Mouse (Mus musculus): ENCODE data around the gene Fcnb.

Gene Fcnb

DNA sequence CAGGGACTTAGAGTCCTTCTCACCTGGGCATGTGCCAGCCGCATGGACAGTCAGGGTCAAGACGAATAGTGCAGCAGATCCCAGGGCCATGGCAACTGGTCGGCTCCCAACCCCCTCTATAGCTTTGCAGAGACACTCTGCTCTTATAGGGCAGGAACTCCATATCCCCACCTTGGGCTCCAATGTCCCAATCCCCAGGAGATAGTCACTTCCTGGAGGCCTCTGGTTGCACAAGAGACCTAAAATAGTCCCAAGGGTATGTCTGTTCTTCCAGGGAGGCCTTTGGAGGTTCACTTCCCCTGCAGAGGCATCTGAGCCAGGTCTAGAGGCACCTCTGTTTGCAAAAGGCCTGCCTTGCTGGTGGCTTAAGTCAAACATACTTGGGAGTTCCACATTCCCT lies at the start of gene Fcnb:
TSS of gene Fcnb (minus strand) at position 118 of the 400 bp plus-strand sequence.
- no peak for DNase-seq (ENCODE audit: low read depth)

- no peak for DNase-seq (ENCODE audit: low read depth)
These were observed 49.1 kb upstream of the Fcnb start for GRCm38 (mm10) chr2:28133833-28134232.

GRCm38 (mm10) chr2:28132117-28132516 lies 47.4 kb upstream of the Fcnb start:
- no peak for DNase-seq (ENCODE audit: low read depth)

DNA sequence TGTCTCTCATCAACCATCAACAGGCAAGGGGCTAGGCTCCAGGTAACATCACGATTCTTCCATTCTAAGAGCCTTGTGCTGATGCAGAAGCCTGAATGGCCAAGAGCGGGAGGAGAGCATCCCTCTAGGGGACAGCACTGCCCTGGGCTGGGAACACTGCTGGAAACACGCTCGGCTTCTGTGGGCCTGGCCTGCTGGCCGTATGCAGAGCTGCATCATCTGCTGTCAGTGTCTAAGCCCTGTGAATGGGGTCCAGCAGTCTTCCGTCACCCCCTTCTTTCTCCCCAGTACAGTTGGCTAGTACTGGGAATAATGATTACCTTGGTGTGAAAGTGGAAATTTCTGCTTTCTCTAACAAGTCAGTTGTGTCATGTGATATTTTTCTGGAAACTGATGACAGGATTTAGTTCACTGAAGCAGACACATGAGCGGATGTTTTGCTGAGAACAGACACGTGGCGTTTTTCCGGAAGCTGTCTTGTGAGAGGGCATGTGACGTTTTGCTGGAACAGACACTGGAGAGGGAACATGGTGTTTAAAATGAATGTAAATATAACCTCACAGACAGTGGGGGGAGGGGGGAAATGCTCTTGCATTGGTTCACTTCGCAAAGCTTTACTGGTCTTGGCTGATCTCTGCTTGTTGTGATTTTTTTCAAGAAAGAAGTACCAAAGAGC lies 42.2 kb upstream of the Fcnb start:
- no peak for DNase-seq (ENCODE audit: low read depth)

GRCm38 (mm10) chr2:28123910-28124309 lies 39.2 kb upstream of the Fcnb start:
- DNase-seq (ENCODE audit: low read depth) = no peak

- DNase-seq (ENCODE audit: low read depth) = no peak
These were observed 36.6 kb upstream of the Fcnb start for GRCm38 (mm10) chr2:28121309-28121708.

DNA sequence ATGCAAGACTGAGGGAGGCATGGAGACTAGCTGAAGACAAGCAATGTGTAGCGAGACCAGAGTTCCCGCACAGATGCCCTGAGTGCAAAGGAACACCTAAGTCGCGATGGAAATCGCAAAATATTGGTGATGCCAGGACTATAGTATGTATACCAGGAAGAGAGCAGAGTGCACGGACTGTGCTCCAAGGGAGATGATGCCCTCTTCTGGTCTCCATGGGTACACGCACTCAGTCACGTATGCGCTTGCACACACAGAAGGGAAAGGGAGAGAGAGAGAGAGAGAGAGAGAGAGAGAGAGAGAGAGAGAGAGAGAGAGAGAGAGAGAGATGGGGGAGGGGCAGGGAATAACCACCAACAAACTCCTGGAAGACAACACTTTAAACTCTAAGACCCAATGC lies 35.7 kb upstream of the Fcnb start:
- no peak for DNase-seq (ENCODE audit: low read depth)

DNA sequence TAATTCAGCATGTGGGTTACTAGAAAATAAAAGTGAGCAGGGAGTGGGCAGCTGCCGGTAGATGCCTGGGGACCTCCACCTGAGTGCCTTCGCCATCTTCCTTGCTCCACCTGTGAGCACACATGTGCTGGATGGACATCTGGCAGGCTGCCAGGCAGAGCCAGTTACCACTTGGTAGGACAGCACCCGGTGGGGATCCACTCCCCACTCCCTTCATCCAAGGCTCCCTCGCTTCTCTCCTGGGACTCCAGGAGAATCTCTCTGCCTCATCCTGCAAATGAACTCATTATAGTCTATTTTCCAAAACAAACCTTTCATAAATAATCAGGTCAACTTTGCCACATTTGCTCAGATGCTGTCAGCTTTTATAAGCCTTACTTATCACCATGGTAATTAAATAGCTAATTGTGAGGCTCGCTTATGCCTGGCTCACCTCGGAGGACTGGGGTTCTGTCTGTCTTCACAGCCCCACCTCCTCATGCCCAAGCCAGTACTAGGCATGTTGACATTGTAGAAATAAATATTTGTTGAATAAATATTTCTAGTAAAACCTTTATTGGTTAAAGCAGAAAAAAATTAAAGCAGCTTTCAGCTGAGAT lies 33.9 kb upstream of the Fcnb start:
- no peak for DNase-seq (ENCODE audit: low read depth)

- DNase-seq (ENCODE audit: low read depth) = no peak
These were observed 33.0 kb upstream of the Fcnb start for GRCm38 (mm10) chr2:28117490-28118308.

DNA sequence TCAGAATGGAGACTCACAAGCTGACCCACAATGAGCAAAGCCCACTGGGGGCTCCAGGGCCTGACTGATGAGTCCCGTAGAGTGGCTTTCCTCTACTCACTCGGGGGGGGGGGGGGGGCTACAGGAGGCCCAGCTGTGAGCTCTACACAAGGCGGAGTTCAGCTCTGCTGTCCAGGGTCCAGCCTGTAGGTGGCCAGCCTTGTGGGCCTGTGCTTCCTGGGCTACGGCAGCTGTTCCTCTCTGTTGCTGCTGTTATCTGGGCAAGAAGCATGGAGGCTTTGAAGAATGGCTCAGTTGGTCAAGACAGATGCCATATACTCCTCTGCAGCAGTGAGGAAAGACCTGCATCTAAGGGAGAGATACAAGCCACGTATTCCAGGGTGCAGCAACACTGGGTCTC lies 24.1 kb upstream of the Fcnb start:
- DNase-seq (ENCODE audit: low read depth) = no peak

DNA sequence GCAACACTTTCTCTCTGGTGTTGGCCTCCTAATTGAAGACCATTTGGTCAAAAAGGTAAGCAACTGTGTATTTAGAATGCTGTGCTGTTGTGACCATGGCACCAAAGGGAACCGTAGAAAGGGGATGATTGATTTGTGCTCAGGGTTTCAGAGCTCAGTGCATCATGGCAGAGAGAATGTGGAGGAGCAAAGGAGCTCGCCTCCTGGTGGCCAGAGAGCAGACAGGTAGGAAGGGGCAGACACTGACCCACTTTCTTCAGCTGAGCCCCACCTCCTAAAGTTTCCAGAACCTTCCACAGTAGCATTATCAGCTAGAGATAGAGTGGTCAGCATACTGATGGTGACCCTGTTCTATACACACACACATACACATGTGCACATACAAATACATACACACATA lies 21.3 kb upstream of the Fcnb start:
- no peak for DNase-seq (ENCODE audit: low read depth)

DNA sequence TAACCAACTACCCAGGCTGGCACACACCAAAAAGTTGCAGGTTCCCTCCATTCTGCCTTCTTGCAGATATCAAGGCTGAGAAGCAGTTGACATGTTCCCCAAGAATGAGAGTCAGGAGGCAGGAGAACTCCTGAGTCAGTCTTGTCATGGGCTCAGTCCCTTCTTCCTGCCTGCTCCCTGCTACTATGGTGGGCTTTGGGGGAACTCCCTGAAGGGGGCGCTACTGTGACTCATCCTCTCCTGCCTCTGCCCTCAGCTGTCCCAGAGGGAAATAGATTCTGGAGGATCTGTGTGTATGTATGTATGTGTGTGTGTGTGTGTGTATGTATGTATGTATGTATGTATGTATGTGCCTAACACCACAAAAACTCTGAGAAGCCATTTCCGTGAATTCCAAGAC lies 19.0 kb upstream of the Fcnb start:
- no peak for DNase-seq (ENCODE audit: low read depth)

GRCm38 (mm10) chr2:28101892-28102291 lies 17.2 kb upstream of the Fcnb start:
- no peak for DNase-seq (ENCODE audit: low read depth)

DNA sequence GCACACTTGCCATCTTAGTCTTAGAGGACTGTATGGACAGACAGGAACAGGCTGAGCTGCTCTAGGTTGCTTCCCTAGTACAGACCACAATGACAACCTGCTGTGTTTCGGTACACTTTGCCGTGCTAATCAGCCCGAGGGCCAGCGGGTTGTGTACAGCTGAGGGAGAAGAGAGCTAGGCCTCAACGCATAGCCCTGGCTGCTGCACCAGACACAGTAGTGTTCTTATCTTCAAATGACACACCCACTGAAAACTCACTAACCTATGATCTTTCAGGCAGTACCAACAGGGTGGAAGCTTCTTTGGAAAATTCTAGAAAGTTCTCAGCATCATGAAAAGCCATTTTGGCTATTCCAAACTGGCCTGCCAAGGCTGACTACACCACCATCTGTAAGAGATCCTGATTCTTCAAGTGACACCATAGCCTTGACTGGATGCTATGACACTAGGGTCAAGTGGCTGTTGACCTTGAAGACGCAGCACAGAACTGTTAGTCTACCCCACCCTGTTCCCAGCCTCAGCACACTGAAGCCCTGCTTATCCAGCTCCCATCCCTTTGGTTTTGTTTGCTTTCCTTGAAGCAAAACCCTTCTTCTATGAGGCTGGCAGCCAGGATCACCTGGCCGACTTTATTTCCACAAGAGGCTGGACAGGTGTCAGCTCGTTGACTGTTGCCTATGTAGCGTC lies 16.3 kb upstream of the Fcnb start:
- no peak for DNase-seq (ENCODE audit: low read depth)

DNA sequence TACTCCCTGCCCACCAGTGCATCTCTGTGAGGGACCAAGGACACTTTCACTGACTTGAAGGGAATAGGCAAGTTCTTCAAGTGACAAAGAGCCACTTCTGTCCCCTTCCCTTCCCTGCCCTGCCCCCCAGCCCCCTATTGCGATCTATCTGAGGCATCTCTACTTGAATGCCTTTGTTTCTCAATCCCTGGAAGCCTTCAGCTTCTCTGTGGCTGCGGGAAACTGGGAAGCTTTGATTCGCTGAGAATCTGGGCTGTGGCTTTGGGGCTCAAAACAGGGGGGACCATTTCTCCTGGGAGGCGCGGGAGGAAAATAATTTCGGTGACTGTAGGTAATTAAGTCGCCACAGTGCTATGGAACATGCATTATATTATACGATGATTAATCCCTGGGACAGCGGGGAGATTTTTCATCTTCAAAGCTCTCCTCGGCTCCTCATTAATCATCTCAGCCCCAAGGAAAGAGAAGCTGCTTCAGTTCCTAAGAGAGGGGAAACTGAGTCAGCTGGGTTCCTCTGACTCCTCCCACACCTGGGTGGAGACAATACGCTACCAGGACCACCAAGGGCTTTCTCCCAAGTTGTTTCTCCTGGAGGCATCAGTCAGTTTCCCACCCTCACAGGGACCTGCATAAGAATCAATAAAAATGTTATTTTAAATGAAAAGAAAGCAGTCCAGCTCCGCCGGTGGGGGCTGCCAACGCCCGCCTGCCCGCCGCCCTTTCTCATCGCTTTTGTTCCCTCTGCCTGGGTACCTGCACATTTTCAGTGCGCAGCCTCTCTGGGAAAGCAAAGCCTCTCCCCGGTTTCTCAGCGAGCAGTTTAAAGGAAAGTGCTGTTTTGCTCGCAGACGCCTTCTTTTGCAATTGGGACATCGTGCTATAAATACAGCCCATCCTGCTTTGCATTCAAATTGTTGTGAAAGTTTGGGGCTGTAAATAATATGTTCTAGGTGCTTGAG lies 14.1 kb upstream of the Fcnb start:
- no peak for DNase-seq (ENCODE audit: low read depth)

DNA sequence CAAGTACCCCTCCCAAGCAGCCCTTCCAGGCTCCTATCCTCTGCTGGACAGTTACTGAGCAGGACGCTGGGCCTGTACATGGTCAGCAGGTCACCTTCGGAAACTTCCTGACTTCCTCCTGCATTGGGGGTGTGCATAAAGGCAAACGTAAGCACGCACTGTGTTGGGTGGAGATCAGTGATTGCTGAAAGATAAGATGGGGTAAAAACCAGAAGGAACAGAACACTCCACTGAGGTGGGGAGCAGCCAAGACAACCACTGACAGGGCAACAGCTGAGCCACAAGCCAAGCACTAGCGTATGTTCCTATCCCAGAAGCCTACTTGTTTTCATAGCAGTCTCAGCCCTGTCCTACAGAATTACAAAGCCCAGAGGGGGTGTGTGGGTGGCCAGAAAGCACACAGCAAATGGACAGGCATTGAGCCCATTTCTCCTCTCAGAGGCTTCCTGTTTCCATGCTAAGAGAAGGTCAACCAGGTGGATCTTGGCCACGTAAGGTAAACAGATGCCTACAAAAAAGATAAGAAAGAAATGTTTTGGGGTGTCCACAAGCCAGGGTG lies 12.1 kb upstream of the Fcnb start:
- DNase-seq (ENCODE audit: low read depth) = no peak

DNA sequence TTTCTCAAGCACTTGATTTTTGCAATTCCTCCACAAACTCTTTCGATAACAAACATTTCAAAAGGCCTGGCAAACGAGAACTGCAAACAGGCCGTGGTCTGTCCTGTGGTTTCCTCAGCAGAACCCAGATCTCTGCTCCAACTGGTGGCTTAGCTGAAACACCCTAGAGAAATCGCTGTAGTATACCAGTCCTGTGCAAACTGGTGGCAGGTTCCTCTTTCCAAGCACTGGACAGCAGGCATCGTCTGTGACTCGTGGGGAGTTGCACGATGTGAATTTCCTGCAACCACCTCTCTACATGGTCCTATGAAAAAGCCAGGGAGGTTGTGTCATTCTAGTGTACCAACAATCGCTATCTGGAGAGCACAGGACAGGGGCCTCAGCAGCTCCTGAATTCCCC lies 7.4 kb upstream of the Fcnb start:
- DNase-seq (ENCODE audit: low read depth) = no peak

- no peak for DNase-seq (ENCODE audit: low read depth)
These were observed 6.4 kb upstream of the Fcnb start for GRCm38 (mm10) chr2:28091042-28091441.

DNA sequence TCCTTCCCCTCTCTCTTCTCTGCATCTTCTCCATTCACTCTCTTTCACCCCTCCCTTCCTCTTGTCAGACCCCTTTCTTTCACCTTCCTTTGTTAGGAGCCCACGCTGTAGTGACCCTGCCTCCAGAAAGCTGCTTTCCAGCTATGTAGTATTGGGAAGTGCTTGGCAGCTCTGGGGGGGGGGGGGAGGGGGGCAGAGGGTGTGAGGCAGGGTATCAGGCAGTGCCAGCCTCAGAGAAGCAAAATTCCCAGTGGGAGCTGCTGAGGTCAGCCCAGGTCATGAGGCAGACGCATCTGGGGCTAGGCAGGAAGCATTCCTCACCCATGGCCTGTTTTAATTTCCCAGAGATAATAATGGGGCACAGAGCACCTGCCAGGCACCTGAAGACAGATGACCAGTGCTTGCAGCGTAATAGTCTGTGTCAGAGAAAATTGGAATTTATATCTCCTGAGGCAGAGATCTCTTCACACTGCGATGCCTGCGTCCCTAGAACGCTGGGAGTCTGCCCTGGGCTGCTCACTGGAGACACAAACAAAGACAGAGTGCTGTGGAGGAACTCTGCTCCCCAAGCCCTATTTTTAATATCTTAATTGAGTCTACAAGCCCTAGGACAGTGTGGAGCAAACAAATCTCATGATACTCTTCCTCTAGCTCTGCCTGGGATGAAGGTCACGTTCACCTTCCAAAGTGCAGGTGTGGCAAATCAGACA lies 5.8 kb upstream of the Fcnb start:
- no peak for DNase-seq (ENCODE audit: low read depth)

DNA sequence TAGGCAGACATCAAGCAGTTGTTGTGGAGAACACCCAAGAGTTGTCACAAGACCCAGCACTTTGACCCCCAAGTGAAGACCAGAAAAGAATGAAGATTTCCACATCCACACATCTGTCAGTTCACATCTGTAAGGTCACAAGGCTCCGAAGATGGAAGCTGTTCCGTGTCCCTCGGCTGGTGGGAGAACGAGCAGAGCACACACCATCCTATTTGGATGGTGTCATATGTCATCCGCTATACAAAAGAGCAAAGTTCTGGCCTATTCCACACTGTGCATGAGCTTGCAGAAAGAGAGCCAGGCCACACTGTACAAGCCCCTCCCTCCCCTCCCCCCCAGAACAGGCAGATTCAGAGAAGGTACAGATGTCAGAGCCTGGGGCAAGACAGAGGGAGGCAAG lies 4.4 kb upstream of the Fcnb start:
- no peak for DNase-seq (ENCODE audit: low read depth)

GRCm38 (mm10) chr2:28086112-28086511 lies 1.4 kb upstream of the Fcnb start:
- no peak for DNase-seq (ENCODE audit: low read depth)
